Comparison of ENCODE assay signal across 19 mouse cellular contexts in genomic region chr11:20462076-20462475, GRCm38 (mm10).
DNase-seq lines count a peak whose midpoint lies in the region; ATAC-seq and TF ChIP-seq lines count a peak whose summit lies in the region.
"Had no signal": no experiment of that assay in that cellular context is flagged by ENCODE, and none has a peak within 500 bp of the region (broad histone marks: within the 10 kb centered on the region; RNA-seq: fewer than 3 reads in every experiment).

No protein-coding gene starts in this region.

- no peak overlapping the region for H3K4me2 ChIP-seq in intestine, embryonic 15.5 days (replicated peaks)
- H3K4me2 ChIP-seq in liver, embryonic 16.5 days (ENCODE audit: low read depth, low read length), result no peak overlapping the region
- H3K4me2 ChIP-seq: limb, embryonic 15.5 days; midbrain, embryonic 13.5 days had no signal

- no peaks in the 10 kb centered on the region for H3K36me3 ChIP-seq in intestine, embryonic 15.5 days
- H3K36me3 ChIP-seq in kidney, adult 2 months (ENCODE audit: control insufficient read depth, insufficient read depth, low read length), result no peaks in the 10 kb centered on the region
- no peaks in the 10 kb centered on the region for H3K36me3 ChIP-seq in liver, embryonic 16.5 days (ENCODE audit: control insufficient read depth, insufficient read depth)
- no peaks in the 10 kb centered on the region for H3K36me3 ChIP-seq in embryonic facial prominence, embryonic 10.5 days (replicated peaks)
- H3K36me3 ChIP-seq: heart, embryonic 10.5 days; limb, embryonic 15.5 days; midbrain, embryonic 13.5 days had no signal

- ATAC-seq in intestine, embryonic 15.5 days, result peak; percentile 72
- peak; percentile 59 for ATAC-seq in liver, embryonic 16.5 days (ENCODE audit: low read depth)
- ATAC-seq: forebrain, embryonic 16.5 days; midbrain, embryonic 13.5 days had no signal

- H3K27ac ChIP-seq in intestine, embryonic 15.5 days, result peak overlapping the region; percentile 74; the same call in 1 of the 2 replicates
- peak overlapping the region; percentile 83 for H3K27ac ChIP-seq in kidney, adult 2 months (ENCODE audit: insufficient read depth, low read depth, low read length)
- H3K27ac ChIP-seq in liver, embryonic 16.5 days (ENCODE audit: low read length), result peak overlapping the region; percentile 61
- no peak overlapping the region for H3K27ac ChIP-seq in embryonic facial prominence, embryonic 10.5 days (replicated peaks)
- H3K27ac ChIP-seq: heart, embryonic 10.5 days; layer of hippocampus, adult 2 months; limb, embryonic 15.5 days; midbrain, embryonic 13.5 days had no signal

- no peak for TF ChIP-seq CTCF in kidney, adult 2 months (conservative IDR thresholded peaks at IDR 0.05; ENCODE audit: insufficient read depth, insufficient read length, low read depth, low read length)

- 64% methylated on average over 3 of the region's 3 CpGs for WGBS in intestine, embryonic 15.5 days
- 47% methylated on average over 3 of the region's 3 CpGs for WGBS in kidney, adult 2 months
- 41% methylated on average over 3 of the region's 3 CpGs for WGBS in liver, embryonic 16.5 days (ENCODE audit: insufficient replicate concordance)
- 85% methylated on average over 3 of the region's 3 CpGs for WGBS in embryonic facial prominence, embryonic 10.5 days

- H3K9ac ChIP-seq in intestine, embryonic 15.5 days, result no peak overlapping the region
- H3K9ac ChIP-seq in liver, embryonic 16.5 days (ENCODE audit: low read depth, low read length), result no peak overlapping the region
- H3K9ac ChIP-seq: limb, embryonic 15.5 days; midbrain, embryonic 13.5 days had no signal

- no peak overlapping the region for H3K4me3 ChIP-seq in intestine, embryonic 15.5 days (replicated peaks)
- H3K4me3 ChIP-seq in kidney, adult 2 months (ENCODE audit: insufficient read depth, low read depth, low read length), result no peak overlapping the region
- H3K4me3 ChIP-seq in liver, embryonic 16.5 days (ENCODE audit: low read depth, low read length), result no peak overlapping the region
- no peak overlapping the region for H3K4me3 ChIP-seq in embryonic facial prominence, embryonic 10.5 days
- H3K4me3 ChIP-seq: heart, embryonic 10.5 days; layer of hippocampus, adult 2 months; limb, embryonic 15.5 days; midbrain, embryonic 13.5 days had no signal

- DNase-seq in kidney, adult 2 months, result peak; percentile 94
- DNase-seq in kidney, postnatal 14 days, result peak; percentile 84
- no peak for DNase-seq in frontal cortex, postnatal 14 days (ENCODE audit: low spot score in 2 of 2)
- DNase-seq in spleen, postnatal 14 days (ENCODE audit: low spot score in 2 of 2), result no peak
- no peak for DNase-seq in embryonic facial prominence, embryonic 10.5 days (ENCODE audit: low spot score)
- DNase-seq: adrenal gland, postnatal 14 days; cerebellum, postnatal 10 days; gastrocnemius, postnatal 36 days; layer of hippocampus, postnatal 36 days; lung, postnatal 10 days; thymus, postnatal 4 days had no signal

- no peaks in the 10 kb centered on the region for H3K27me3 ChIP-seq in intestine, embryonic 15.5 days (replicated peaks)
- no peaks in the 10 kb centered on the region for H3K27me3 ChIP-seq in kidney, adult 2 months (replicated peaks; ENCODE audit: control insufficient read depth, insufficient read depth, low read length)
- H3K27me3 ChIP-seq in liver, embryonic 16.5 days (ENCODE audit: control insufficient read depth, insufficient read depth, low read depth, low read length), result no peaks in the 10 kb centered on the region
- peaks cover 10% of the 10 kb centered on the region for H3K27me3 ChIP-seq in embryonic facial prominence, embryonic 10.5 days (replicated peaks; ENCODE audit: low read depth, poor library complexity, severe bottlenecking)
- H3K27me3 ChIP-seq: CH12.LX; limb, embryonic 15.5 days had no signal

- no peak for TF ChIP-seq POLR2A in kidney, adult 2 months (IDR thresholded peaks at IDR 0.05; ENCODE audit: low read depth, low read length)

- peaks cover 16% of the 10 kb centered on the region; the same call in 1 of the 2 replicates for H3K4me1 ChIP-seq in intestine, embryonic 15.5 days (replicated peaks)
- H3K4me1 ChIP-seq in kidney, adult 2 months (ENCODE audit: control insufficient read depth, insufficient read depth, low read length), result peaks cover 28% of the 10 kb centered on the region
- H3K4me1 ChIP-seq in liver, embryonic 16.5 days (ENCODE audit: control insufficient read depth, low read depth, low read length), result peaks cover 6% of the 10 kb centered on the region
- peaks cover 20% of the 10 kb centered on the region for H3K4me1 ChIP-seq in embryonic facial prominence, embryonic 10.5 days

- no peaks in the 10 kb centered on the region for H3K9me3 ChIP-seq in intestine, embryonic 15.5 days
- no peaks in the 10 kb centered on the region for H3K9me3 ChIP-seq in liver, embryonic 16.5 days (replicated peaks; ENCODE audit: control insufficient read depth, low read length)
- H3K9me3 ChIP-seq in embryonic facial prominence, embryonic 10.5 days, result no peaks in the 10 kb centered on the region
- H3K9me3 ChIP-seq: heart, embryonic 10.5 days; limb, embryonic 15.5 days; midbrain, embryonic 13.5 days had no signal

Comparison
In these comparisons a context has a peak if more than half of its experiments do, and no peak if none do; other contexts are left out.
1. DNase-seq: peak in kidney, adult 2 months (single experiment) and kidney, postnatal 14 days (single experiment); none in frontal cortex, postnatal 14 days (0 of 2), spleen, postnatal 14 days (0 of 2) and embryonic facial prominence, embryonic 10.5 days (single experiment).